Mouse (Mus musculus) liver, postnatal 0 days (tissue): Measurements from ENCODE around the gene Mgat5b. TPM values are rescaled to one million over a fixed set of nuclear protein-coding genes. Genes with fewer than 3 reads are reported as not detected.

Source experiments
- ATAC-seq: fragments of 200-750 bp; cut with Nextera tagmentation; 2 replicates; pipeline ENCODE4 v1.8.0; 2017; ENCODE audit warnings: mild to moderate bottlenecking, moderate library complexity
- DNase-seq: peaks from one replicate; pipeline ENCODE4 v3.0.0-alpha.2; 2016
- H3K27ac ChIP-seq: fragments of 300-500 bp; sonication (generic); 2 replicates; pipeline ENCODE4 v1.5.1; 2014; ENCODE audit warnings: antibody characterized with exemption, moderate library complexity, mild to moderate bottlenecking, low read depth
- H3K27me3 ChIP-seq: fragments of 300-500 bp; sonication (generic); 2 replicates; pipeline ENCODE4 v1.6.1; 2014; ENCODE audit warnings: low read length, control low read depth, mixed read lengths; ENCODE audit not compliant: insufficient read depth
- H3K36me3 ChIP-seq: fragments of 300-500 bp; sonication (generic); replicated peaks from 2 replicates; pipeline ENCODE4 v1.6.1; 2014; ENCODE audit warnings: mild to moderate bottlenecking, control low read depth, low read length, moderate library complexity, mixed read lengths; ENCODE audit not compliant: insufficient read depth
- H3K4me1 ChIP-seq: fragments of 300-500 bp; sonication (generic); 2 replicates; pipeline ENCODE4 v1.6.1; 2014; ENCODE audit warnings: antibody characterized with exemption, mild to moderate bottlenecking, control low read depth; ENCODE audit not compliant: insufficient read depth
- H3K4me2 ChIP-seq: fragments of 300-500 bp; sonication (generic); 2 replicates; pipeline ENCODE4 v1.6.1; 2014; ENCODE audit warnings: low read depth, mild to moderate bottlenecking, low read length, moderate library complexity, mixed read lengths
- H3K4me3 ChIP-seq: fragments of 300-500 bp; sonication (generic); 2 replicates; pipeline ENCODE4 v1.5.1; 2014; ENCODE audit warnings: low read depth, low read length
- H3K9ac ChIP-seq: fragments of 300-500 bp; sonication (generic); replicated peaks from 2 replicates; pipeline ENCODE4 v1.6.1; 2014; ENCODE audit warnings: mild to moderate bottlenecking, moderate library complexity
- H3K9me3 ChIP-seq: fragments of 300-500 bp; sonication (generic); 2 replicates; pipeline ENCODE4 v1.6.1; 2016; ENCODE audit warnings: mild to moderate bottlenecking, control low read depth, low read length, mixed read lengths
- CTCF ChIP-seq: sonication (generic); IDR thresholded peaks from 2 replicates; pipeline ENCODE4 v1.5.1; 2016; ENCODE audit warnings: antibody characterized with exemption, low read depth
- EP300 ChIP-seq: IDR thresholded peaks from 2 replicates; pipeline ENCODE4 v1.6.1; 2016; ENCODE audit warnings: antibody characterized with exemption, low read depth, mild to moderate bottlenecking
- WGBS: fragments of 180-500 bp; shearing (Covaris S2); extraction: QIAGEN DNeasy Blood & Tissue Kit; methylation state at CpG from one replicate; pipeline ENCODE4 v1.1.7; 2014; ENCODE audit not compliant: insufficient replicate concordance; 5-methylcytosine and 5-hydroxymethylcytosine counted together
- polyA plus RNA-seq: library from polyadenylated mRNA; unstranded; fragments of >200 nt; fragmentation: Nextera tagmentation; extraction: Ambion mirVana; gene quantifications from 2 replicates; pipeline ENCODE4 v1.2.1, GENCODE M21; 2015

Mgat5b gene
- polyA plus RNA-seq, 1 experiment from 2014 or later: not detected

GRCm38 (mm10) chr11:116968586-116968985 lies 49.9 kb downstream of the Mgat5b start:
- no peak for ATAC-seq
- no peaks in the 10 kb centered on the region for H3K36me3 ChIP-seq
- no peak overlapping the region for H3K4me2 ChIP-seq
- TF ChIP-seq CTCF (no peak), EP300 (no peak)
- no peaks in the 10 kb centered on the region for H3K27me3 ChIP-seq
- no peaks in the 10 kb centered on the region for H3K4me1 ChIP-seq
- DNase-seq: no peak
- no peak overlapping the region for H3K27ac ChIP-seq
- H3K4me3 ChIP-seq: no peak overlapping the region
- H3K9me3 ChIP-seq: no peaks in the 10 kb centered on the region
- no peak overlapping the region for H3K9ac ChIP-seq
- 63% methylated on average over 9 of the region's 9 CpGs for WGBS

- Histone ChIP-seq H3K9ac (no peak overlapping the region), H3K27me3 (no peaks in the 10 kb centered on the region), H3K4me1 (no peaks in the 10 kb centered on the region), H3K4me2 (no peak overlapping the region), H3K27ac (no peak overlapping the region), H3K9me3 (no peaks in the 10 kb centered on the region), H3K36me3 (no peaks in the 10 kb centered on the region), H3K4me3 (no peak overlapping the region)
- no peak for DNase-seq
- no peak for ATAC-seq
- TF ChIP-seq EP300: no peak
- TF ChIP-seq CTCF: no peak
- 64% methylated on average over 11 of the region's 11 CpGs for WGBS
Observed at GRCm38 (mm10) chr11:116969498-116969897, 50.8 kb downstream of the Mgat5b start.

GRCm38 (mm10) chr11:116970847-116971246 lies 52.2 kb downstream of the Mgat5b start:
- no peak overlapping the region for H3K4me2 ChIP-seq
- H3K9ac ChIP-seq: no peak overlapping the region
- no peaks in the 10 kb centered on the region for H3K27me3 ChIP-seq
- no peak overlapping the region for H3K4me3 ChIP-seq
- ATAC-seq: no peak
- no peak for DNase-seq
- no peaks in the 10 kb centered on the region for H3K4me1 ChIP-seq
- no peaks in the 10 kb centered on the region for H3K36me3 ChIP-seq
- H3K9me3 ChIP-seq: no peaks in the 10 kb centered on the region
- no peak for TF ChIP-seq CTCF
- TF ChIP-seq EP300: no peak
- WGBS: 66% methylated on average over 4 of the region's 4 CpGs
- H3K27ac ChIP-seq: no peak overlapping the region

GRCm38 (mm10) chr11:116972828-116973227 lies 54.2 kb downstream of the Mgat5b start:
- Histone ChIP-seq H3K36me3 (no peaks in the 10 kb centered on the region), H3K9ac (no peak overlapping the region), H3K4me2 (no peak overlapping the region), H3K27me3 (no peaks in the 10 kb centered on the region), H3K4me1 (no peaks in the 10 kb centered on the region), H3K9me3 (no peaks in the 10 kb centered on the region), H3K4me3 (no peak overlapping the region), H3K27ac (no peak overlapping the region)
- 53% methylated on average over 4 of the region's 4 CpGs for WGBS
- DNase-seq (no peak), ATAC-seq (no peak)
- no peak for TF ChIP-seq CTCF
- no peak for TF ChIP-seq EP300

- no peak overlapping the region for H3K9ac ChIP-seq
- H3K4me1 ChIP-seq: no peaks in the 10 kb centered on the region
- H3K4me2 ChIP-seq: no peak overlapping the region
- no peak for ATAC-seq
- DNase-seq: no peak
- WGBS: 94% methylated on average over 9 of the region's 9 CpGs
- H3K9me3 ChIP-seq: no peaks in the 10 kb centered on the region
- no peaks in the 10 kb centered on the region for H3K27me3 ChIP-seq
- no peaks in the 10 kb centered on the region for H3K36me3 ChIP-seq
- no peak overlapping the region for H3K27ac ChIP-seq
- H3K4me3 ChIP-seq: no peak overlapping the region
- no peak for TF ChIP-seq CTCF
- no peak for TF ChIP-seq EP300
Observed at GRCm38 (mm10) chr11:116973508-116973907, 54.8 kb downstream of the Mgat5b start.

GRCm38 (mm10) chr11:116974341-116974740 lies 55.7 kb downstream of the Mgat5b start:
- 76% methylated on average over 7 of the region's 7 CpGs for WGBS
- H3K4me2 ChIP-seq: no peak overlapping the region
- no peak overlapping the region for H3K4me3 ChIP-seq
- ATAC-seq (no peak), DNase-seq (no peak)
- no peaks in the 10 kb centered on the region for H3K36me3 ChIP-seq
- no peaks in the 10 kb centered on the region for H3K4me1 ChIP-seq
- no peaks in the 10 kb centered on the region for H3K27me3 ChIP-seq
- no peak for TF ChIP-seq CTCF
- no peak for TF ChIP-seq EP300
- H3K27ac ChIP-seq: no peak overlapping the region
- H3K9ac ChIP-seq: no peak overlapping the region
- no peaks in the 10 kb centered on the region for H3K9me3 ChIP-seq

- DNase-seq (no peak), ATAC-seq (no peak)
- TF ChIP-seq CTCF: no peak
- TF ChIP-seq EP300: no peak
- Histone ChIP-seq H3K27ac (no peak overlapping the region), H3K4me2 (no peak overlapping the region), H3K4me3 (no peak overlapping the region), H3K27me3 (no peaks in the 10 kb centered on the region), H3K9me3 (no peaks in the 10 kb centered on the region), H3K9ac (no peak overlapping the region), H3K36me3 (no peaks in the 10 kb centered on the region), H3K4me1 (no peaks in the 10 kb centered on the region)
- WGBS: 43% methylated on average over 4 of the region's 5 CpGs
Observed at GRCm38 (mm10) chr11:116980313-116980712, 61.6 kb downstream of the Mgat5b start.
